ENCODE assay signal across 8 mouse cellular contexts in the genomic region with DNA sequence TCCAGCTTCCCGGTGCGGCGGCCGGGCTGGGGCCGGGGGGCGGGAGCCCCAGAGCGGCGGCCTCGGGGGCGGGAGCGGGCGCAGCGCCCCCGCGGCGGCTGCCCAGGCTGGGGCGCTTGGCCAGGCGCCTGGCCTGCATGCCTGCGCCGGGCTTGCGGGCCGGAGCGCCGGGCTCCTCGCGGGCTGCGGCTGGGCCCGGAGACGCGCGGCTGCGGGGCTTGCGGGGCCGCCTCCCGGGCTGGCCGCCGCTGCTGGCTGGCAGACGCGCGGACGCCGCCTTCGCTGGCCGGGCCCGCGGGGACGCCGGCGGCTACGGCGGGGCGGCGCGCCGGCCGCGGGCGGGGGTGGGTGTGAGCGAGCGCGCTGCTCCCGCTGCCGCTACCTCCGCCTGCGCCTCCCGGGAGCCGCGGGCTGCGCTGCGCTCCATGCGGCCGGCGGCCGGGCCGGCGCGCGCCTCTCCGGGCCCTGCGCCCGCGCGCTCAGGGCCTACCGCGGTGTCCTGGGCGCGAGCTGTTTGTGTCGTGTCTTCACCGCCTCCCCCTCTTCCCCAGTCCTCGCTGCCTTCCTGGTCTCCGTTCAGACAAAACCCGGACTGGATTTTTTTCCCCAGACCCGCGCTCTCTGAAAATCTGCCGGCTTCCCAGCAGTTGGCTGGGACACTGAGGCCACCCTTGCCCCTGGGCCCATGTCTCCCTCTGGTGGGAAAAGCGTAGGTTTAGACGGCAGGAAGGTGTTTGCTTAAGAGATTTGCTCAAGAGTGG. TPM values are rescaled to one million over a fixed set of nuclear protein-coding genes. Genes with fewer than 3 reads are reported as not detected.
DNase-seq lines count a peak whose midpoint lies in the region; ATAC-seq lines count a peak whose summit lies in the region.

A gene (minus strand): TSS at position 505 of the 761 bp plus-strand sequence.

- no peaks in the 10 kb centered on the region for H3K36me3 ChIP-seq in intestine, embryonic 15.5 days

- ATAC-seq in intestine, embryonic 15.5 days = peak; percentile 90
- peak; percentile 71 for ATAC-seq in megakaryocyte progenitor cell, adult 5-6 weeks (replicated peaks; ENCODE audit: poor library complexity)

- H3K27me3 ChIP-seq in intestine, embryonic 15.5 days (replicated peaks) = no peaks in the 10 kb centered on the region

- no peaks in the 10 kb centered on the region for H3K9me3 ChIP-seq in intestine, embryonic 15.5 days

- H3K9ac ChIP-seq in intestine, embryonic 15.5 days = peak within 1 kb of the TSS; percentile 82

- H3K4me2 ChIP-seq in intestine, embryonic 15.5 days (replicated peaks) = peak within 1 kb of the TSS; percentile 77

- peak within 1 kb of the TSS; percentile 95 for H3K27ac ChIP-seq in intestine, embryonic 15.5 days

- intact Hi-C loops in left cerebral cortex, postnatal 14 days (cut with DNase I) = no loop called here

- WGBS in intestine, embryonic 15.5 days = under 1% methylated on average over 71 of the region's 97 CpGs

- peaks cover 14% of the 10 kb centered on the region for H3K4me1 ChIP-seq in intestine, embryonic 15.5 days (replicated peaks)

- H3K4me3 ChIP-seq in intestine, embryonic 15.5 days (replicated peaks) = peak within 1 kb of the TSS; percentile 88

- DNase-seq in adrenal gland, postnatal 14 days = peak; percentile 91
- peak; percentile 92 for DNase-seq in embryo, embryonic 9.5 days (ENCODE audit: extremely low spot score)
- peak; percentile 65 to 85 for DNase-seq in gastrocnemius, postnatal 4 days (ENCODE audit: low spot score in 2 of 2)
- peak; percentile 83 to 91 for DNase-seq in left cerebral cortex, postnatal 14 days (ENCODE audit: low spot score in 2 of 2)
- peak; percentile 80 to 82 for DNase-seq in right cerebral cortex, postnatal 36 days (ENCODE audit: low spot score in 2 of 2)
- peak; percentile 85 to 86 for DNase-seq in urinary bladder, postnatal 4 days (ENCODE audit: low spot score in 2 of 2)

RNA-seq across cellular contexts. Expression of the gene that starts here (rescaled TPM):
- total RNA-seq in adrenal gland, postnatal 14 days (2021) = 14.6 and 15.1 TPM in 2 replicates
- total RNA-seq in gastrocnemius, postnatal 4 days (2021) = 10 to 100 TPM; 29.9 to 30.7 TPM
- 6.0 and 6.3 TPM in 2 replicates for polyA plus RNA-seq in intestine, embryonic 15.5 days (2015; fragmentation: Nextera tagmentation; extraction: Ambion mirVana)
- 10 to 100 TPM; 36.2 to 38.4 TPM for total RNA-seq in left cerebral cortex, postnatal 14 days (2021)
- 16.3 and 20.8 TPM in 2 replicates for total RNA-seq in megakaryocyte progenitor cell, adult 5-6 weeks (2015)
- total RNA-seq in megakaryocyte progenitor cell, adult 5-6 weeks (2017) = 12.9 and 14.8 TPM in 2 replicates

Comparison
In these comparisons a context has a peak if more than half of its experiments do, and no peak if none do; other contexts are left out.
1. Peak in every context shown above with its lines: DNase-seq, ATAC-seq, H3K4me3 ChIP-seq and H3K27ac ChIP-seq.